Mouse (Mus musculus): ENCODE measurements around the gene Atad1.

GRCm38 (mm10) chr19:32708996-32709395 lies 30.6 kb downstream of the Atad1 start:
- TF ChIP-seq CTCF (IDR thresholded peaks at IDR 0.05; ENCODE audit: low read depth, low read length): no peak
- no peak for TF ChIP-seq POLR2A (IDR thresholded peaks at IDR 0.05; ENCODE audit: borderline replicate concordance, low read depth, low read length)

All from bone marrow macrophage, adult 2 months (primary cell).